Mouse (Mus musculus) gastrocnemius, postnatal 25 days (tissue): ENCODE data around the gene Hdac10. TPM values are rescaled to one million over a fixed set of nuclear protein-coding genes. Genes with fewer than 3 reads are reported as not detected.
A peak's percentile ranks its signal among the peaks of the same experiment; 100 is the strongest.

Experiments
- DNase-seq: peaks from one replicate; pipeline ENCODE4 v3.0.0; 2022
- long read RNA-seq, 2 experiments: library from polyadenylated mRNA; stranded (forward); transcript quantifications; one replicate each; pipeline ENCODE4 v2.0.0; 2021
- total RNA-seq, 2 experiments: library from RNA; stranded (reverse); gene quantifications; 1 replicate in 1 of 2; 2 replicates in 1 of 2; pipeline ENCODE4 v1.2.3; 2021

Gene Hdac10
- total RNA-seq, result 1 to 10 TPM; 5.3 to 6.5 TPM
- long read RNA-seq, experiment 1, partial matches to known transcripts, result 0 of 5 reads
- long read RNA-seq, experiment 1, other reads (novel, unspliced or antisense), result 3 of 5 reads
- long read RNA-seq, experiment 2, partial matches to known transcripts, result 1 of 8 reads
- long read RNA-seq, experiment 2, other reads (novel, unspliced or antisense), result 7 of 8 reads

DNA sequence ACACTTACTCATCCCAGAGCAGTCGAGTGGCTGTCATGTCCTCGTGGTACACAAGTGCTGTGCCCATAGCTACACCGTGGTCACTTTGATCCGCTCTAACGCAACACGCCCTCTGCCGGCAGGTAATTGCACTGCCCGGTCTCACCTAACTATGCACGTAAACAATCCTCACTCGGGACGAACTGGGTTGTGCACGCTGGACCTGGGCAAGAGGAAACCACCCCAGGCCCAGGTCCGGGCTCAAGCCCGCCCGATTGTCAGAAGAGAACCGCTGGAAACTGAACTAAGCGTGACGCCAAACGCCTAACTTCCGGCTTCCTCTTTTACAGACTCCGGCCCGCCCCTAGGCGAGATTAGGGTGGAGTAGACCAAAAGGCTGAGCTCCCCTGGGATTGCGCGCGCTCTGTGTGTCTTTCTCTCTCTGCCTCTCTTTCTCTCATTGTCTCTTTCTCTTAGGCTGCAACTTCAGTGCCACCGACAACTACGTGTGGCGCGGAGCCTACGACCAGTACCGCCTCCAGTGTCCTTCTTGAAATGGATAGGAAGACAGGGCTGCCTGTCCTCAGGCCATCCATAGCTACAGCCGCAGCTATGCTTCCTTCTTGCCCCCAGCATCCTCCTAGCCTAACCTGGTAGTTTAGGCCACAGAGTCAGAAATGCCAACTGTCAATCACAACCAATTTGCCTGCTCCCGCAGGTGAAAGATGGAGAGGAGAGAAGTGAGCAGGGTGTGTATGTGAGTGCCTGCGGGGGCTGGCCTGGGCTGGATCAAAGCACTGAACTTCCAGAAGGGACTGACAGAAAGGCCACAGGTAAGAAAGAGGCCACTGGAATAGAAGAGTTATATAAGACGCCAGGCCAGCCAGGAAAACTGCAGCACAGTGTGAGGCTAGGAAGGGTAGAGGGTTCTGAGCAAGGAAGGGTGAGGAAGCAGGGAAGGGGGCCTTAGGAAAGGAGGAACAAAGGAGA, at the start of gene Hdac10:
Hdac10 (minus strand) TSS at position 319 of the 969 bp plus-strand sequence.
- peak; percentile 82 for DNase-seq

DNA sequence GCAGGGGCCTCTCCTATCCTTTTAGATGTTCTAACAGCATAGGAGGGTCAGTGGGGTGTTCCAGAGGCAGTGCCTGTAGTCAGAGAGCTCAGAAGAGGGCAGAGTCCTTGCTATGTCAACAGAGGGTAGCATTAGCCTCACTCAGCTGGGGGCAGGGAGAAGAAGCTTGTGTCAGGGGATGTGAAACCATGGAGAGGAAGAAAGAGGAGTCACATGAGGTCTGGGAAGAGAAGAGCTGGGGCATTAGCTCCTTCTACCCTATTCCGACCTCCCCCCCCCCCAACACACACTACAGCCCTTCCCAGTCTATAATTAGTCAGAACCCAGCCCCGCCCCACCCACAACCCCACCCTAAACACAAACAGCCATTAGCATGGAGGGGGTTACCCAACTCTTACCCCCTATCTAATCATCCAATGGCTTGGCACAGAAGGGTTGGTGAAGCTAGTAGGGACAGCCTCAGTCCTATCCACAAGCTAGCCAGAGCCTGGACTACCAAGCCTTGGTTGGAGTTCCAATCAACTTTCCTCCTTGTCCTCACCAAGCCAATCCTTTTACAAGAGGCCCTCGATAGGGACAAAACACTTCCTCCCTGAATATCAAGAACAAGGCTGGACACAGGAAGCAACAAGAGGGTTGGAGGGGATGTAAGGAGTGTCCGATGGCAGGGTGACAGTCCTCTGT, 49.2 kb upstream of the Hdac10 start:
- no peak for DNase-seq

DNA sequence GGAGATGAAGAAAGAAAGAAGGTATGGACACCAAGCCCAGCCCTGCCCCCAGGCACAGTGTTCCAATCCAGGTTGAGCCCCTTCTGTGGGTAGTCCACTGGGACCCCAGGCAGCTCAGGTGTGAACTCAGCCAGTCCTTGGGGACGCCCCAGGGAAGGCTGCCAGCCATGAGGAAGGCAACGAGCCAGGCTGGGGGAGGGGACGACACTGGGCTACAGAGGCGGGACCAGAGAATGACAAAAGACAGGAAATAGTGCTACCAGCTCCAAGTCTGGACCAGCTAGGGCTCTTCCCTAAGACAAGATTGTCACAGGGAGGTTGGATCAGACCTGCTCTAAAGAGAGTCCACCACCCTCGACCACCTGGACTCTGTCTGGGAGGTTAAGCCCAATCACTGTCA, 48.6 kb upstream of the Hdac10 start:
- DNase-seq, result peak; percentile 65

DNA sequence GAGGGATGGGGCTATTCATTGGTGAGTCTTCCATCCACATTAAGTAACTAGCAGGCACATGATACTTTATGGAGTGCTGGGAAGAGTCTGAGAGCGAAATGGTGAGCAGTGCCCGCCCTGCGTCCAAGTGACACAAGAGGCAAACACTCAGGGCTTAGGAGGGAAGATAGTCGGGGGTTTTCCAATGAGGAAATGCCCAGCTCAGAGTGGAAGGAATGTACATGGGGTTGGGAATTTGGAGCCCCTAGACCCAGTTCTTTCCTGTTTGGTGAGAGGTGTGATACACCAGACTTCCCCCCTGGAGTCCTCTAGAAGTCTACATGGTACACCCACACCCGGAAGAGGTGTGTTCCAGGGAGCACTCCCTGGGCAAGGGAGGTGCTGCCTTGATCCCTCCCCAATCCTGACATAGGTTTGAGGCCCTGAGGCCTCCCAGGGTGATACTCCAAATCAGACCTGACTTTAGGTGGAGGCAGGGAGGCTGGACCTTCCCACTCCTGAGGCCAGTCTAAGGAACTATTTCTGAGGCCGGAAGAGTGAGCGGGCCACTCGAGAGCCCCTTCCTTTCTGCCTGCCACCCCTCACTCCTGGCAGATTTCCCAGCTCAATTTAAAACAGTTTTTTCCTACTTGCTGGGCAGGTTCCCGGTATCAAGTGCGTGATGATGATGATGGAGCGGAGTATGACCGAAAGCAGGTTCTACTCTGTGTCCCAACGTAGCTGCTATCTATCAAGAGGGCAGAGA, 47.1 kb upstream of the Hdac10 start:
- no peak for DNase-seq

DNA sequence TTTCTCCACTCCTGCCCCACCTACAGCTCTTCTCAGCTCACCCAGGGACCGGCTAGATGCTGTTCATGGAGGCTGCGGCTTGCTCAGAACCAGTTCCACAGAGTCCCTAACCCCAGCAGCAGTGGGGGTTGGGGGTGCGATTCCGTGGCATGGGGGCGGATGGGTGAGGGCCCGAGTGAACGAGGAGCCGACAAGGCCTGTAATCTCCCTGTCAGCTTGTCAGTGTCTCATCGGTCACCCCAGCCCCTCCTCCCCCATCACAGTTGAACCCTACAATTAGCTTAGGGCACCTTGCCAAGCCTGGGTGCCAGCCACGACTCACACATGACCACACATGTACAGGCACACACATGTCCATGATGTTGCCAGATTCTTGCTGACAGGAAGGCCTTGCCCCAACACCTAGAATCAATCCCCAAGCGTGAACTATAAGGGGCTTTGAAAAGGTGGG, 46.4 kb upstream of the Hdac10 start:
- no peak for DNase-seq

DNA sequence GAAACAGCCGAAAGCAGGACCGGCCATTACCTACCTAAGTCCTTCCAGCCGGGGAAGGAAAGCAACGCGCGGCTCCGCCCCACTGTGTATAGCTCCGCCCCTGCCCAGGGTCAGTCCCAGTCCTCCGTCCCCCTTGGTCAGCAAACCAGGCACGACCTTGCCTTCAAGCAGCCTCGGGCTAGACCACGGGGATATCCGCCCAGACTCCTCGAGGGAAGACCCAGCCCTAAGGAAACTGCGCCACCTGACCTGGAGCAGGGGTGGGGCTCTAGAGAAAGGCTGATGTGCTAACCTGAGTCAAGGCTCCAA, 45.4 kb upstream of the Hdac10 start:
- DNase-seq, result peak; percentile 60

DNA sequence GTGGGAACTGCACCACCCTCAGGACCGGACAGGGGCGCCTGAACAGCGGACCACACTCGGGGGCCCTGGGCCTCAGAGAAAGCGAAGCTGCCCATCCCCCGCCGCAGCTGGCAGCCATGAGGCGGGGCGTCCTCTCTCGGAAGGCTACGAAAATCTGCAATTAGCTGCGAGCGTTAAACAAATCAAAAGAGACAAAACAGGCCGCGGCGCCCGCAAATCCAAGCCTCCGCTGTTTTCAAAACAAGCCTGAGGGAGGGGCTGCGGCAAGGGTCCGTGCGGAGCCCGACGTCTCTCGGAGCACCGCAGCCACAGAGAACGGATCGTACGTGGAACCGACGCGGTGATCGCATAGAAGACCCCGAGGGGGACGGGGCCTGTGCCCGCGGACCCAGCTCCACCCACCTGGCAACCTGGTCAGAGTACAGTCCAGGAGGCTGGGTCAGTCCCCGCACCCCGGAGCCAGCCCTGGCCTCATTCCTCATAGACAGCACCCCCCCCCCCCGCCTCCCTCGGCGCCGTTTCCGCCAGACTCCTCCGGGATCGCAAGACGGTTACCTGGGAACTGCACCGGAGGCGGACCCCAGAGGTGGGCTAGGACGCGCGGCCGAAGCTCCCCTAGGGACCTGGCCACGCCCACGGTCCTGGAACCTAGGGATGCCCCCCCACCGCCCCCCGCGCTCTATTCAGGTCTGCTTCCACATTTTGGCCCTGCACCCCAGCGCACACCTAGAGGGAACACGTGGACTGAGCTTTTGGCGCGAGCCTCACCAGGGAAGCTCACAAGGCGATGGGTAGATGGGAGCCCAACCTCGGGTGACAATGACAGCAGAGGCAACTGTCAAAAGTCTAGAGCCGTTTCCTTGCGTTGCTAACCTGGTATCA, 44.8 kb upstream of the Hdac10 start:
- no peak for DNase-seq

DNA sequence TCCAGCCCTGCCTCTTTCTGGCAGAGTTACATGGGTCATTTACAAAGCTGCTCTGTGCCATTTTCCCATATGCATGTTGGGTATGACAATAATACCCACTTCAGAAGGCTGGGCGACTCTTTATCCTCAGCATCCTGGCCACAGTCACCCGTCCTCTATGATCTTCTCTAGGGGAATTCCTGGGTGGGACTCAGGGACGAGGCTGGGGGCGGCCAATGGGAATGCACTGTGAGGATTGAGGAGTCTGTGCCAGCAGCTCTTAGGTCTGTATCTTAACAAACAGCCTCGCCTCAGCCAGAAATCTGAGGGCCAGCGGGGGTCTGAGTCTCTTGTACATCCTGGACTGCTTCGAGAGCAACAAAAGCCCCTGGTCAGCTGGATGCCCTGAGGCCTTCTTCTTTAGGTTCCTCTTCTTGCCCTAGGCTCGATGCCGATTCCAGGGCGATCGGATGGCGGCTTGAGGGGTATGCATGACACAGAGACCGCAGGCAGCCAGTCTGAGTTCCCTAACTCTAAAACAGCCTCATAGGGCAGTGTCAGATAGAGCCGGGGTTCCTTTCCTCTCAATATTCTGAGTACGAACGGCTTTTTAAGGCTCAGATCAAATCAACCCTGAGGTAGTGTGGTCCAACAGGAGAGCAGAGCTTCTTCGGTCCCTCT, 43.9 kb upstream of the Hdac10 start:
- DNase-seq, result no peak

DNA sequence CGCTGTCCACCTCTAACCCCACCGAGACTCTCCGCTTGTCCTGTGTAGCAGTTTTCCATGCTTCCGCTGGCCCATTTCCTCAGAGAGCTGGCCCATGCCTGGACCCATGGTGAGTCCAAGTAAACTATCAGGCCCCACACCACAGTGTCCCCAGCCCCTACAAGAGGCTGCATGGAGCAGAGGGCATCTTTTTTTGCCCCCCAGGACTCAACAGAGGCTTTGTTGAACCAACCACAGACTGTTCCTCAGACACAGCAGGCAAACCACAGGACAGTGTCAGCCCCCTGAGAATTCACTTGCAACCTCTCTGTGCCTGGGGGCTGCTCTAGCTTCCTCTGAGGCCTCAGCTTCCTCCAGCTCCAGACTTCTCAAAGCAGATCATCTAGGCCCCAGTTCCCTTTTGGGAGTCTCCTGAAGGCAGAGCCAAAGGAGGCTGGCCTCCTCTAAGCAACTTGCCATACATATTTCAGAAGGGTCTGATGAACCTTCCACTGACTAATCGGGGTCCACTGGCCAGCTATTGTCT, 43.1 kb upstream of the Hdac10 start:
- DNase-seq, result no peak

DNA sequence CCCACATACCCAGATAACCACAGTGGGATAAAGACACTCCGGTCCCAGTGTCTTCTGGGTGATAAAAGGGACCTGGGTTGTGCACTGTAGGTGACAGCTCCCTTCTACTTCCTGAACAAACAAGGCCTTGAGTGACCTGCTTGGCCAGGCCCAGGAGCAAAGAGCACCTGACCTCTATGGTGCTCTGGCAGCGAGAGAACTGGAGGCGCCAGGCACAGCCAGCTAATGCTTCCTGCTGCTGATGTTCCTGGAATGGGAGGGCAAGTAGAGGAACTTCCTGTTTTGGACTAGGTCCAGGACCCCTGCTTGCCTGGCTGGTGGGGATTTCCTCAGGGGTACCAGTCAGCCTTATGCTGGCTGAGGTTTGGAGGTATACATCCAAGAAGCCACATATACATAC, 41.6 kb upstream of the Hdac10 start:
- no peak for DNase-seq

DNA sequence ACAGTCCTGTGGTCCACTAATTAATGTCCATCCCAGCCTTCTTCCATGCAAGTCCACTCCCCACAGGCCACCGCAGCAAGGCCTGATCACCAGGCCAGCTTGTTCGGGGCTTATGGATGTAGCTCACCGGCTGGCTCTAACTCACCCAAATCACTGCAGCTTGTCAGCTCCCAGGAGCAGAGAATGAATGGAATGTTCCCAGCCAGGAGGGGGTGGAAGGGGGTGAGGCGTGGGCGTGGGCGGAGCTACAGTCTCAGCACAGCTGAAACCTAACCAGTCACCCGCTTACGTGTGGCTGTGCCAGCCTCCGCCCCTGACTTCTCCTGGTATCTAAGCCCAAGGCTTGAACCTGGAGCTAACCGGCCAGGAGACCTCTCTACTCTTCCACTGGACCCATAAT, 40.9 kb upstream of the Hdac10 start:
- DNase-seq, result peak; percentile 82

DNA sequence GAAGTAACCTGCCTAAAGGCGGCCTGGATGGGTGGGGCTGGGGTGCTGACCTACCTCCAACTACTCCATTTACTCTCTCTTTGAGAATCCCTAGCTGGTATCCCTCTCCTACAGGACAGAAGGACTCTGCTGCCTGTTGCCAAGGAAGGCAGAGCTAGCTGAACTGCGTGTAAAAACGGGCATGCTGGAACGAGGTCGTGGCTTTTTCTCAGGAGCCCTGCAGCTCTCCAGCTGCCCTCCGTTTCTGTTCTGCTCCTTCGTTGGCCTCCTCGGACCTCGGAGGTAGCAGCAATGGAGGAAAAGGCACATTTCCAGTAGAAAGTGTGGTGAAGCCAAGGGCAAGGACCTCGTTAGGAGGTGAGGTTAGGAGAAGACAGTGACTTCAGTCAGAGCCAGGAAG, 40.4 kb upstream of the Hdac10 start:
- DNase-seq, result no peak

DNA sequence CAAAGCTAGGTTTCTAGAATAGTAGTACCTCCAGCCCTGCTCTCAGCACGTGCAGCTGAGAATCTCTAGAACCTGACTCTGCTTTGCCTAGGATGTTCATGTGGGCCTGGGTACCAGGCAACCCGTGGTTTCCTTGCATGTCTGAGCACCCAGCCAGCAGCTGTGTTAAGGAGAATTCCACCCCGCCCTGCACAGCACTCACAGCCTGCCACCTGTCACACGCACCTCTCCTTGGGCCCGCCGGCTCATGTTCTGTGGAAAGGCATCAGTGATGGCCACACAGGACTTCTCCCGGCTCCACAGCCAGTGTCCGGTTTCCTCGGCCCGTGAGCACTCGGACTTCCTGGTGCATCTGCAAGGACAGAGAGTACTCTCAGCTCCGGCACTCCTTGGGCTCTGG, 37.0 kb upstream of the Hdac10 start:
- DNase-seq, result no peak

DNA sequence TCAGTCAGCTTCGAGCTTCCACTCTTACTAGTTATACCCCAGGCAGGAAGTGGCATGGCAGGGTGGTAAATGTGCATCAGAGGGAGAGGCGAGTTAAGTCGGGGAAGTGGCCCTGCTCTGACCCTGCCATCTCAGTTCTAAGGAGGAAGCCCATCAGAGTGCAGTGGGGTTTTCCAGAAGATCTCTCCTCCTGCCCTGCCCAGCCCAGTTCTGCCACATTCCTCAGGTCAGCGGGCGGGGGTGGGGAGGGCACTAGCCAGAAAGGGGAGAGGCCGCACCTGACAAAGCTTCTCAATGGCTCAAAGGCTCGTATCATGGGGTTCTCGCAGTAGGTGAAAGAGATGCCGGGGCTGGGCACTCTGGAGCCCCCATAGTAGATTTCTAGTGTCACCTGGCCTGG, 32.9 kb upstream of the Hdac10 start:
- no peak for DNase-seq

DNA sequence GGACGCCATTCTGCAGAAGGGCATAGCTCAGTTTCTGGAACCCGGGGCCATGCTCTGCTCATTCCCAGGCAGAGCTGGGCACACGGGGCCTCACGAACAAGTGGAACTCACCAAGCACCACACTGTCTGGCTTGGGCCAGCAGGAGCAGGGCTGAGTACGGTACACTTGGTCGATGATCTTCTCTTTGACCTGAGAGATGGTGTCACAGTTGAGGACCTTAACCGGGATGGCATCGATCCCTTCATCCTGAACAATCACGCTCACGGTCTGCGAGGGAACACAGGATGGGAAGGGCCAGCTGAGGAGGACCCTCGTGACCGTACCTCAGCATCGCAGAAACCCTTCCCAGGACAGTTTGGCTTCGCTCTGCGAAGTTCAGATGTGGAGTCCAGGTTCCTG, 30.0 kb upstream of the Hdac10 start:
- no peak for DNase-seq

DNA sequence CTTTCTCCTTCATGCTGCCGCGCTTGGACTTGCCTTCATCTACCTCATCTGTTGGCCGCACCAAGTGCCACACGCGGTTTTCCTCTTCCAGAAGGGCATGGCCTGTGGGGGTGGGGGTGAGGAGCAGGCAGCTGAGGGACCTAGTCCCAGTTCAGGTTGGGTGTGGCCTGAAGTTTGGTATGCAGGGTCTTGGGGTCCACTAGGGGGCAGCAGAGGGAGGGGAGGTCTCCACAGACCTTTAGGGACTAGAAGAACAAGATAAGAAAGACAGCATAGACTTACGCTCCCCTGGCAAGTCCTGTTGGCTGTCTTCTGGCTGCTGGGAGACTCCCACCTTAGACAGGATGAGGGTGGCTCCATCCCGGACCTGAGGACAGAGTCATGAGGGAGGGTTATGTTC, 29.5 kb upstream of the Hdac10 start:
- DNase-seq, result peak; percentile 54

DNA sequence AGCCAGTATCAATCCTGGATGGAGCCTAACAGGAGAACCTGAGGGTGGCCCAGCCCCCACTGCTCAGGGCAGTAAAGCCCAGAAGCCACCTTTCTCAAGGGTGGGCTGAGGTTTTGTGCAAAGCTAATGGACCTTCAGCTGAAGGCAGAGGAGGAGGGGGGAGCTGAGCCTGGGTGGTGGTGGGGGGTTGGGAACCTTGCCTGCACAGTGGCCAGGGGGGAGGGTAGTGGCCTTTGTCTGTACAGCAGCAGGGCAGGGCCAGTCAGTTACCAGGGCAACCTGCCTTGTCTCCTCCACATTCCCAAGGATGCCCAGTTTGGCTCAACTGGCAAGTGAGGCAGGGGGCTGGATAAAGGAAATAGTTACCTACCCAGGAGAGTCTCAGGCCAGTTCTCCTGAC, 23.8 kb upstream of the Hdac10 start:
- no peak for DNase-seq

DNA sequence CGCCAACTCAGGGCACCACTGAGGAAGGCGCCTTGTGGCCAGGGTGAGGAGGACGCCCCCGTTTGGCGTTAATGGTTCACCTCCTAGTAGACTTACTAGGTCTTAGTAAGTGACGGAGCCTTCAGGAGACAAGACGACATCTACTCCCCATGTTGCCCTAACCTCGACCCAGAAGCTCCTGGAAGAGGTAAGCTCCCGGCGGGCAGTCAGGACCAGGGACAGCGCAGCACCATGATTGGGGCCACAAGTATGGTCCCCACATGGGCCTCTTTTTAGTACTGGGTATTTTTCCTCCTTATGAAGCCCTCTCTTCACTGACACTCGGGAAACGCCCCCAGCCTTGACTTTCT, 21.5 kb upstream of the Hdac10 start:
- DNase-seq, result no peak

DNA sequence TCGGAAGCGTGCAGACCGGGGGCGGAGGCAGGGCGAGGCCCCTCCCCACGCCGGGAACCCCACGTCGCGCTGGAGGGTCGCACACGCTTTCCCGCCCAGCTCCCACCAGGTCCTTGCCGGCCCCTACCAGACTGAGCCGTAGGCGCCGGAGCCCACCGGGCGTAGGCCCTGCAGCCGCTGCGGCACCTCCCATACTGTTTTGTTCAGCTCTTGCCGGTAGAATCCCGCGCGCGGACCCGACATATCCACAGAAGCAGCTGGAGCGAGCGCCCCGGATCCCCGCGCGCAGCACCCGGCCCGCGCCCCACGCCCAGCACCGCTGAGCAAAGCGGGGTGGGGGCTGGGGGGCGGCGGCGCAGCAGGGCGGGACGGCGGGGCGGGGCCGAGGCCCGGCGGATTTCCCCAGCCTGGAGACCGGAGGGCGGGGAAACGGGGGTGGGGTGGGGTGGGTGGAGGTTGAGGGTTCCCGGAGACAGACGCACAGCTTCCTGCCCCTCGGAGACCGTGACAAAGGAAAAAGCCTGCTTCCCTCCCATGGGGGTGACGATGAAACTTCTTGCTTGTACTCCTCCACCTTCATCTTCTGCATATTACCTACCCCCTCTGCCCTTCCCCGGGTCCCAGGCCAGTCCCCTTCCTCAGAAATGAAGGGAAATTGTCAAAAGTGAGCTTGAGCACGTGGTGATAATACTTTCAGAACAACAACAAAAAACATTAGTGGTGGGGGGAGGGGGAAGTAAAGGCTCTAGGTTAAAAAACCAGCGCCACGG, 21.0 kb upstream of the Hdac10 start, which contains the start of gene Mapk11:
Mapk11 (minus strand) TSS at position 358 of the 770 bp plus-strand sequence.
- DNase-seq, result no peak
